Mouse (Mus musculus): ENCODE results near the gene Cdan1.
"Not testable (repeated sequence)": the region's sequence is repeated elsewhere in the genome, so short reads cannot be mapped to it uniquely, and the experiment has no call there.

Cdan1 gene

DNA sequence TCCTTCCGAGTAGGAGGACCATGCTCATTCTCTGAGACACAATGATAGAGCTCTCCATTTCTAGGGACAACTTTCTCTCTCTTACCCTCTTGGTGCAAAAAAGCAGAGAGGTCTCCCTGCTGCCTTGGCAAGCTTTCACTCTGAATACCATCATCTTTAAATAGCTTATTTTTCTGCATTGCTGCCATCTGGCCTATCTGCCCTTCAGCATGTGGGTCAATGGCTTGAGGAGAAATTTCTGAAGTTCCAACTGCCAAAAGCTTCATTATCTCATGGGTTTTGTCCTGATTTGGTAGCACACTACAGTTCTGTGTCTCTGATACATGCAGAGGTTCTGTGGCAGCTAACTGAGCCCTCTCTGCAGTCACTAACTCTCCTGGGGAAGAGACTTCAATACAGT lies 104.4 kb downstream of the Cdan1 start:
- DNase-seq, result no peak

DNA sequence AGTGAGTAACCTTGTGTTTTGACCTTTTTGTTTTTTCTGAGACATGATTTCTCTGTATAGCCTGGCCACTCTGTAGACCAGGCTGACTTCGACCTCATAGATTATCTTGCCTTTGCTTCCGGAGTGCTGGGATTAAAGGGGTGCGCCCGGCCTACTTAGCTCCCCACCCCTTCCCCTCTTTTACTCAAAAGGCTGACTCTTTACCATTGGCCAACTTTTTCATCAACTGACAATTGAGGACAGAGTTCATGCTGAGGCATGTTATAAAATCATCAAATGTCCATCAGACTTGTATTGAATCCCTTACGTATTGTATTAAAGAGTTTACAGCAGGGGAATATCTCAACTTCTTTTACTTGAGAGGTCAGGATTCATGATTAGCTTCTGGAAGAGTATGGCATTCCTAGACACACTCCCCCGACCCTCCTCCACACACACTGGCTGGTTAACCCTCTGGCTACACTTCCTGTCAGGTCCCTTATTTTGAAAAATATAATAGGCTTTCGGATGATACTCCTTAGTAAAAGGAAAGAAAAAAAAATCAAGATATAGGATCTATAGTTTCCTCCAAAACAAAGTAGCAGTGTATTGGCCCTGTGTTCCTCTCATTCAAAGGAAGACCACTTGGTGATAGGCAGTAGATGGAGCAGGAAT lies 117.9 kb downstream of the Cdan1 start:
- no peak for DNase-seq

DNA sequence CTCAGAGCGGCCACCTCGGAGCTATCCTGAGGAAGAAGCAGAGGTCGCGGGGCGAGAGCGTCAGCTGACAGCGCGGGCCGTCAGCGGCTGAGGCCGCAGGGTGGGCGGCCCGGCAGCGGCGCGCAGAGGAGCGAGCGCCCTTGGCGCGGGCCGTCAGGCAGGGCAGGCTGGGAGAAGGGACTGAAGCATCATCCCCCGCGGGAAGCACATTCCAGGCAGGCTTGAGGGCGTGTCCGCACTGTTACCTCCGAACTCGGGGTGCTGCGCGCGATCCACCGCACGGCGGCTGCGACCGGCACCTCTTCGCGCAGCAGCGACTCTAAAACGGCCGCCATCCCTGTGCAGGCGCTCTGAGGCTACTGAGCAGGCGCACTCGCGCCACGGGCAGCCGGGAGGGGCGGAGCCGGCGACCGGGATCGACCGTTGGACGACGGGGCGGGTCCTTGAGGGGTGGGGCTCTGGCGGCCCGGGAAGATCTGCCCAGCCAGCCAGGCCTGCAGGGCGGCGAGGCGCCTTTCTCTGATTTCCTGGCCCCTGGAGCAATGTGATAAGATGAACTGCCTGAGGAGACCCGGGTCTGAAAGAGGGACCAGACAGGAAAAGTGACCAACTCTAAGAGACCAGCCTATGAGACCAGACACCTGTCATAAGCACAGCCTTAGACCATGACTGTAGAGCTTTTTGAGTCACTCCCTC lies 118.6 kb downstream of the Cdan1 start:
- peak; percentile 99 for DNase-seq

DNA sequence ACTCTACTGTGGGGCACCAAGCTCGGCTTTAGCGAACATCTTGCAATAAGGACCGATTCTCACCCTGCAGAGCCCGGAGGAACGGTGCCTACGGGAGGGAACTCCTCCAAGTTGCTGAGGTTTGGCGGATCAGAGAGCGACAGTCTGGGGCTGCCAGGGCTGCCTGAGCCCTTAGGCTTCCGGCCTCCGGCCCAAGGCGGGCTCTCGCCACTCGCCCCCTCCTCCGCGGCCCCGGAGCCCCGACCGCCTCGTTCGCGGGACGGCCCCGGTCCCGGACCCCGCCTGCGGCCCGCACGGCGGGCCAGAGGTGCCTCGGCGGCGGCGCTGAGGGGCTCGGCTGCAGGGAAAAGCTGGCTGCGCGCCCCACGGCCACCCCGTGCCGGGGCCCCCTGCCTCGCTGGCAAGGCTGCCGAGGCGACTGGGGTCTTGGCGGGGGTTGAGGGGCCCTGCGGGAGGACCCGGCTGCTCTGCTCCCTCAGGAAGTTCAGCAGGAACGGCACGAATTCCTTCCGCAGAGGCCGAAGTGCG lies 119.2 kb downstream of the Cdan1 start:
- DNase-seq, result peak; percentile 51

DNA sequence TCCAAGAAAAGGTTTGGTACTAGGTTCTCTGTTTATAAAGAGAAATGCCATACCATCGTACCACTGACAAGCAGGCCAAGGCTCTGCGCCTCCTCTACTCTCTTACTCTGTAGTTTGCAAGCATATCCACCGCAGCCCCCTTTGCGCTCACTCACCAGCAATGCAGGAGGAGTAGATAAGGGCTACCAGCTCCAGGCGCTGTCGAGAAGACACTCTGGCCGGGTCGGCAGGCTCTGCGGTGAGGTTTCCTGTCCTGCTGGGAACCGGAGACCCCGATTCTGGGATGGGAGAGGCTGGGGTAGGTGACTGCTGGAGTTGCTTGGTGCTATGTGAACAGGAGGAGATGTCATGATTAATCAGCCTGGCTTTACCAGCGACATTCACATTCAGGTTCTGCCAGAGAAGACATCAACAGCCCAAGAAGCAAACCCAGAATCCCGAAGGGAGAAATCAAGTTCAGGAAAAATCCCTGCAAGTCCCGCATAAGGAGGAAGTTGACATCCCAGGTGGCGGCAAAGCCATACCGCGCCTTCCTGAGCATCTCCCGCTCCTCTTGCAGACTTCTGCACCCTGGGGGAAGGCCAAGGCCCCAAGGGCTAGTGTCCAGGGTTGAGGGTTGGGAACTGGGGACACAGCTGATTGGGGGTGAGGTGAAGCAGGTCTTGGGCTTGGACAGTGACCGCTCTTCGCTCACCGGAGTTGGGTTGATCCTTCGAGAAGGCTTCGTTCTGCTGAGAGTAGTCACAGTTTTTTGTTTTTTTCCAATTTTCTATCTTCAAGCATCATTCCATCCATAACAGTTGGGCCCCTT lies 119.9 kb downstream of the Cdan1 start:
- peak; percentile 77 for DNase-seq

DNA sequence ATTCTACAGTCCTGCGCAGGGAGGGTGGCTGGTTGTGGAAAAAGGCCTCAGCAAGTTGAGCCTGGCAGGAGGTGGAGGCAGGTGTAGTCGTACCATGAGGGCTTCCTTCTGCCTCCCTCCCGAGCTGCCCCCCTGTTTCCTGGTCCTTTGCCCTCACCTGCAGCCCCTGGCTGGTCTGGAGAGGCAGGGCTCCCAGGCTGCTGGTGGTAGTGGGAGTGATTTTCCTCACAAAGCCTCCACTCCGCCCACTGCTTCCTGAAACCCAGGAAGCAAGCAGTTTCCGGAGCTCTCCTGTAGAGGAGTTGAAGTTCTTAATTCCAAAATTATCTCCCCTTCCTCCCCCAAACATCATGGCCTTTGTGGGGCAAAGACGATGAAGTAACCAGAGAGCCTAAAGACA lies 125.8 kb downstream of the Cdan1 start:
- no peak for DNase-seq

DNA sequence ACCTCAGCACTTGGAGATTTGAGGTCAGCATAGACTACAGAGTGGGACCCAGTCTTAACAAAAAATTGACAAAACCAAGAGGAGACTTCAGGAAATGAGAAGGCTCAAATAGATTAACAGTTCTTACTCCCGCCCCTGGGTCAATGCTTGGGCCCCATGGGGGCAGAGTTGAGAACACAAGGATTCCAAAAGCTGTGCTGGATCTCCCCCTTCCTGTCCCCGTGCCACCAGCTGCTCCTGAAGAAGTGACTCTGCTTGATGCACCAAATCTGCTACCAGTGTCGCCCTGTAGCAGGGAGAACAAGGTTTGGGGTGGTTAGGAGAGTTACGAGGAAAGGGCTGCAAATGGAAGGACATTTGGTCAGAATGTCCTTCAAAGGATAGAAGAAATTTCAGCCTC lies 126.3 kb downstream of the Cdan1 start:
- no peak for DNase-seq

DNA sequence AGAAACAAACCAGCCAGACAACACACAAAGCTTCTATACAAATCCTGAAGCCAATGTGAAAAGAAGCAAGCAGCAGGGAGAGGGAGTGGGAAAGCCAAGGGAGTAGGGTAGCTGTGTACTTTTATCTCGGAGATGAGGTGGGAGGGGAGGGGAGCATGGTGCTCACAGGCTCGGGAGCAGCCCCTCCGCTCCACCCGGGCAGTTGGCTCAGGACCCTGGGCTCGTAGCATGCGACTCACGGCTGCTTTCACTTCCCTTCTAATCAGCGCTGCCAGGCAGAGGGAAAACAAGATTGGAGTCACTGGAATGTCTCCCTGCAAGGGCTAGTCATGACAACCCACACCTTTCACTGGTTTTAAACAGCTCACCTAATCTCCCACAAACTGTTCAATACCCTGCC lies 127.4 kb downstream of the Cdan1 start:
- DNase-seq, result no peak

DNA sequence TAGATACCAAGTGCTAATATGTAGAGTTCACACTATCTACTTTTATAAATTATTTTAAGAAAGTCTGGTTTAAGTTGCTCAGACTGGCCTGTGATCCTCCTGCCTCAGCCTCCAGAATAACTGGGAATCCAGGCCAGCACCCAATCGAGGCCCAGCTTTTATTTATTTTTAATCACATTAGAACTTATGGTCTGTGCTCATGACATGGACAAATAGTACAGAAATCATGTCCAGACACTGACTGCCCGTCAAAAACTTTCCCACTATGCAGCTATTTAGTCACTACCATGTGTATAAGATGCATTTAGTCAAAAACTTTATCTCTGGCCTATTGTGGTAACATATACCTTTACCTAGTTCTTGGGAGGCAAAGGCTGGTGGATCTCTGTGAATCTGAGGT lies 128.0 kb downstream of the Cdan1 start:
- DNase-seq, result no peak

DNA sequence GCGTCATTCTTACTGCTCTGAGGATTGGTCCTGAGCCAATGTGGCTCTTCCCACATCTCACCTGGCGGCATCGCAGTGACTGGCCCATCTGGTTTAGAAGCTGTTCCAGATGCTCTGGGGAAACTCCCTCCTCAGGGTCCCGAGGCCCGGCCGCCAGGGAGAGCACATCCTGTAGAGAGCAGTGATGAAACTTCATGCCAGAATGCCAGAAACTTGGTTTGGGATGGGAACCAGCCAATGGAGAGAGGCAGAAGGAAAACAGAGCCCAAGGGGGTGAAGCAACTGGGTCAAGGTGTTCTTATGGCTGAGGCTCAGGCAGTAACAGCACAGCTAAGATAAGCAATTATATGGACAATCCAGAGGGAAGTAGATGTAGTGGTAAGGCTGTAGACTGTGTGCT lies 129.1 kb downstream of the Cdan1 start:
- no peak for DNase-seq

DNA sequence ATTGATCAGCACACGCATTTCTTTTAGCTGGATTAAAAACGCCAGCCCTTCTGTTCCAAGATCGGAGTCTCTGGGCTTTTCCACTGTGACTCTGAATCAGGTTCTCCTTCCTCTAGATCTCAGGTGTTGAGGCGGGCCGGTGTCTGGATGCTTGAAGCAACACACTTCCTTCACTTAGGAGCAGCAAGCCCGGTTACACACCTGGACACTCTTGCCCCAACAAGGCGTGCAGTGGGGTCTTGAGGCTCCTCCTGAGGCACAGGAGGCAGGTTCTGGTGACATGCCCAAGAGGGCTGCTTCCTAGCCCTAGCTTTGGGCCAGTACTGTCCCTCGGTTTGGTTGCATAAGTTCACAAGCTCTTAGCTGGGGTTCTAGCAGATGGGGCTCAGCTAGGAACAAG lies 131.4 kb downstream of the Cdan1 start:
- DNase-seq, result no peak

DNA sequence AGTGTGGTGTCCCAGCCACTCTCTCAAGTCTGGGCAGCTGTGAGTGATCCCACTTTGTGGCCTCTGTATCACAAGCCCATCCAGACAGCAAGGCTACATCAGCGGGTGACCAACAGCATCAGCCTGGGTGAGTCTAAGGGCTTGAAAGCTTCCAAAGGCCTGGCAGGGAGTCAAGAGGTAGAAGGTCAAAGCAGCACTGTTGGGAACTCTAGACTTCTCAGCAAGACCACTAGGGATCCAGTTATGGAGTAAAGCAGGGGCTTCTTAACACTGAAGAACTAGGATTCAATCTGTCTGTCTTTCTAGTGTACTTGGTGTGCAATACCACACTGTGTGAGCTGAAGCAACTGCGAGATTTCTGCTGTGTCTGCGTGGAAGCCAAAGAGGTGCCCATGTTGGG lies 136.5 kb downstream of the Cdan1 start:
- DNase-seq, result no peak

DNA sequence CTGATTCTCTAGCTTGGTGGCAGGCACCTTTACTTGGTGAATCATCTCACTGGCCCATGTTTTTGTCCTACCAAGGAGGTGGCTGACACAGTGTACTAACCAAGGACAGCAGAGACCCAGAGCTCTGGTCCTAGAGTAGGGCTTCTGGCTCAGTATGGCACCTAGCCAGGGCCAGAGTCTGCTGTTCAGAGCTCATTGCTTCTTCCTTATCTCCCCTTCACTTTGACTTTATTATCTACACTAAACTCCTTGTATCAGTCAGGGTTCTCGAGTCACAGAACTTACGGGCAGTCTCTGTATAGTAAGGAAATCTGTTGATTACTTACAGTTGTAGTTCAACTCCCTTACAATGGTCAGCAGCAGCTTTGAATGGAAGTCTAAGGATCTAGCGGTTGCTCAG lies 139.0 kb downstream of the Cdan1 start:
- no peak for DNase-seq

DNA sequence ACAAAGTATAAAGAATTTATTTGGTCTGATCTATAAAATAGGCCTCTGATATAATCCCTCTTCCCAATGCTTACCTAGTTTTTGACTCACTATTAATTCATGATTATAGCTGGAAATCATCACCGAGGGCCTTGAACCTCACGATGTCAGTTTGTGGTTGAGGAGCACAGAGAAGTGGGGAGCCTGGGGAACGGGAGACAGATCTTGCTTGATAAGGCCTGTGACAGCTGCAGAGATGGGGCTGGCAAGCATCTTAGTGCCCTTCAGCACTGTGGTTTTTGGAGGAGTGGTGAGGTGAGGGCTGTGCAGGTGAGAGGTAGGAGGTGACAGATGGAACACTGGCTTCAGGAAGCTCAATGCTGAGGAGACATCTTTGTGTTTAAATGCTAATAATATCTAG lies 139.8 kb downstream of the Cdan1 start:
- DNase-seq, result no peak

DNA sequence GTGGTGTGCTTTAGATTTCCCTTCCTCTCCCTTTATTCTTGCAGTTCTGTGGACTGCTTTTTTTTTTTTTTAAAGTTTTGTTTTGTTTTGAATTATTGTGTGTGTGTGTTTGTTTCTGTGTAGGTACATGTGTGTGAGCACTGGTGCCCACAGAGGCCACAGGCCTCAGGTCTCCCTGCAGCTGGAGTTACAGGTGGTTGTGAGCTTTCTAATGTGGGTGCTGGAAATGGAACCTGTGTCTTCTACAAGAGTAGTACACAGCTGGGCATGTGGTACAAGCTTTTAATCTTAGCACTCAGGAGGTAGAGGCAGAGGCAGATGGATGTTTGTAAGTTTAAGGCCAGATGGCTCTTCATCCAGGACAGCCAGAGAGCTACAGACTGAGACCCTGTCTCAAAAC lies 142.9 kb downstream of the Cdan1 start:
- no peak for DNase-seq

DNA sequence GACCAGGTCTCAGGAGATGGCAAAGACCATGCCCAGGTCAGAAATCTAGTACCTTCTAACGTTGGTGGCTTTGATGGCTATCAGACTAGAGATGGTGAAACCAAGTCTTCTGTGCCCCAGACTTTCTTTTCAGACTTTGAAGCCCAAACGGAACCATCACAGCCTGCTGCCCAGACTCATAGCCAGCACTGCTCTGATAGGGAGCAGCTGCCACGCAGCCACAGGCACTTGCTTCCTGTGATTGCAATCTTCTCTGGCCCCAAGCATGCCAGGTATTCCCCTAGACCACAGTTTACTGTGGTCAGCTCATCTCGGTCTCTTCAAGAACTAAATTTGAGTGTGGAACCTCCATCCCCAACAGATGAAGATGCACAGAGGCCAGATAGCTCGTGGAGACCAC lies 147.3 kb downstream of the Cdan1 start:
- DNase-seq, result no peak

DNA sequence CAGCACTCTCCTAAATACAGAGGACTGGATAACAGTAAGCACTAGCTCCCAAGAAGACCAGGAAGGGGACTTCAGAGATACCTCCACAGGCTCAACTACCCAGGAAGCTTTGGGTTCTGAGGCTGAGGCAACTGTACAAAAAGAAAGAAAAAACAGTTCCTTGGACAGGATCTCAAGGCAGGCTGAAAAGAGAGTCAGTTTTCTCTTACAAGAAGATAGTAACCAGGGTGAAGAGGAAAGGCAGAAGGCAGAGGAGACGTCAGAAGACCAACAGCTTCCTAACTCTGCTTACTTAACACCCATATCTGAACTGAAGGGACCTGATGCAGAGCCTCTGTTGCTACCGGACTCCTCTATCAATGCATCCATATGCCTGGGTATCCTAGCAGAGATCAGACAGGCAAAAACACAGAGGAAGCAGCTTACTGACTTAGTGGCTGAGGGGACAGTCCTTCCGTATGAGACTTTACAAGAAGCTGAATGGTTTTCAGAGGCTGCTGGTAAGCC lies 149.5 kb downstream of the Cdan1 start:
- no peak for DNase-seq

DNA sequence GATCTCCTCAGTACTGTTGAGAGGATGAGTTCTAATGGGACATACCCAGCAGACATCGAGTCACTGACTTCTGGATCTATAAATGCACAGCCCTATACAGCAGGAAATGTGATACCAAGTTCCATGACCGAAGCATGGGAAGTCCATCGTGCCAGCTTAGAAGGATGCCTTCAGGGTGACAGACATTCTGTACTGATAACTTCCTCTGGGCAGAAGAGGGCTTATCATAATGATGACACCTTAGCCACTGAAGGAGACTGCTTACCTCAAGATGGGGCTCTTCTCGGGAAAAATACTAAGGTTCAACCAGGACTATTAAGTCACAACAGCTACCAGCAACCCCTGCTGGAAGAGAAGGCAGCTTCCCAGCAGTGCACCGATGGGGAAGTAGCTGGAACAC lies 152.2 kb downstream of the Cdan1 start:
- peak; percentile 16 for DNase-seq

DNA sequence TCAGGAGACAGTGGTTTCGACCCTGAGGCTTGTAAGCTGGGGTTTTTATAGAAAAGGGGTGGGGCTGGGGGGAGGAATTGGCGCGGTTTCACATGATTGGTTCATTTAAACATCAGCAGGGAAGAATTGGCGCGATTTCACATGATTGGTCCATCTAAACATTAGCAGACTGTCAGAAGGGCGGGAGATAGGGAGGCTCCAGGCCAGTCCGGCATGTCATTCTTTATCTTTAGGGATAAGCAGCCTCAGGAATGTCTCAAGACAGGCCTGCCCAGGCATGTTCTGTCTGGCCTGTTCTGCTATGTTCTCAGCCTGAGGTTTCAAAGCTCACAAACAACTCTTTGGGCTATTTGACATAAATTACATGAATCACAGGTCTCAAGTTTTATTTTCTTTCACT lies 168.8 kb downstream of the Cdan1 start:
- not testable (repeated sequence) for DNase-seq

DNA sequence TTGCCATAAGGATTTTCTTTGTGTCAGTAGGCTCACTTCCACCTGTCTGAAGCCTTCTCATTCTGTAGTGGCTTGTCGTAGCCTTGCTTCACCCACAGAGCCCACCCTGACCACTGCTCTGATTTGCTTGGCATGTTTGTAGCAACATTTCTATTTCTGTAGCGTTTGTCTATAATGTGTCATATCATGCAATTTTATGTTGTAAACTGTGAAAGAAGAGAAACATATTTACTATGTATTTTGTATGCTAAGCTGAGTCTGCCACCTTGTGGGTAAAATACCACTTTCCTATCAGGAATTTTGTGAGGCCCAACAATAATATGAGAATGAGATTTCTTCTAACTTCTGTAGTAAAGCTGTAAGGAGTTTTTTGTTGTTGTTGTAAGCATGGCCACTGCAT lies 179.7 kb downstream of the Cdan1 start:
- DNase-seq, result no peak

DNA sequence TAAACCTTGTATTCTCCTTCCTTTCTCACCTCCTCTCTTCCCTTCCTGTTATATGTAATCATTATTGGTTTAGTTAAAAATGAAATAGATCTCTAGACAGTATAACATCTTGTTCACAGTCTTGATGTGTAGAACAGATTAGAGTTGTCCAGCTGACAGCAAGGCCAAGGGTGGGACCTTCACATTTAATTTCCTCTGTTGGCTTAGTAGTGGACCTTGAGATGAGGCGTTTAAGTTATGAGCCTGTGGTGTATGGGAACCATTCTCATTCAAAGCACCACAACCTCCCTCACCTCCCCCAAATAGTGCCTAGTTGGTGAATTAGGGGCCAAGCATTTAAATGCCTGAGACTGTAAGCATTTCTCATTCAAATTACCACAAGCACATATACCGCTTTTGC lies 182.5 kb downstream of the Cdan1 start:
- no peak for DNase-seq

Data from liver (tissue).